Mouse (Mus musculus): ENCODE results near the gene Cenpv. TPM values are rescaled to one million over a fixed set of nuclear protein-coding genes. Genes with fewer than 3 reads are reported as not detected.

Cenpv gene
- polyA plus RNA-seq, 1 experiment from 2014 or later: 18.9 TPM

DNA sequence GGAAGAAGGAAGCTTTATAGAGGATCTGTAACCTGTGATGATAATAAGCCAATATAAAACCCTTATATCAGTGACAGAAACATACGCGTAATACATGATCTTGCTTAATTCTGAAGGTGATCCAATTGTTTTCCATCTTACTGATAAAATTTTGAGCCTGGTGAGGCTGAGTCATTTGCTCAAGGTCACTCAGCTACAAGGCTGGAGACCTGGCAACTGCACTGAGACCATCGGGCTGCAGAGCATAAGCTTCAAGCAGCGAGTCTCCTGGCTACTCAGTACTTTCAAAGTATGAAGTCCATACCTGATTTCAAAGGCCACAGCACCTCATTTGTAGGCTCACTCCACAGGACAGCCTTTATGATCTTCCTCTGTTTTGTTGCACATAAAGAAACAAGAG lies 62.9 kb downstream of the Cenpv start:
- Histone ChIP-seq H3K9me3 (ENCODE audit: low read depth, low read length) (no peaks in the 10 kb centered on the region), H3K4me1 (ENCODE audit: insufficient read depth) (no peaks in the 10 kb centered on the region), H3K4me2 (no peak overlapping the region), H3K4me3 (ENCODE audit: low read depth, low read length) (no peak overlapping the region), H3K27ac (ENCODE audit: low read depth) (no peak overlapping the region), H3K9ac (no peak overlapping the region), H3K36me3 (ENCODE audit: insufficient read depth) (no peaks in the 10 kb centered on the region), H3K27me3 (ENCODE audit: insufficient read depth, low read length) (no peaks in the 10 kb centered on the region)
- ATAC-seq (ENCODE audit: insufficient read depth) (no peak), DNase-seq (no peak)
- no peak for TF ChIP-seq CTCF (IDR thresholded peaks at IDR 0.05; ENCODE audit: low read depth)
- WGBS: 86% methylated on average over 4 of the region's 4 CpGs

Other genes starting within 250 kb of the Cenpv start
- 9.6 and 11.5 TPM in 2 replicates for gene Pigl, start 80.8 kb downstream of the Cenpv start, polyA plus RNA-seq (2014; fragmentation: Nextera tagmentation; extraction: Ambion mirVana)
- 177 TPM in 2 replicates for gene Ncor1, start 80.7 kb downstream of the Cenpv start, polyA plus RNA-seq (2014; fragmentation: Nextera tagmentation; extraction: Ambion mirVana)
- 2,928 and 2,952 TPM in 2 replicates for gene Ubb, start 11.9 kb upstream of the Cenpv start, polyA plus RNA-seq (2014; fragmentation: Nextera tagmentation; extraction: Ambion mirVana)
- 3.9 and 4.2 TPM in 2 replicates for gene Trpv2, start 35.2 kb upstream of the Cenpv start, polyA plus RNA-seq (2014; fragmentation: Nextera tagmentation; extraction: Ambion mirVana)
- gene Lrrc75a, start 109.3 kb upstream of the Cenpv start, polyA plus RNA-seq (2014; fragmentation: Nextera tagmentation; extraction: Ambion mirVana): 14.1 and 16.4 TPM in 2 replicates
- gene Mmgt2, start 109.4 kb upstream of the Cenpv start, polyA plus RNA-seq (2014; fragmentation: Nextera tagmentation; extraction: Ambion mirVana): 42.7 and 42.8 TPM in 2 replicates
- 7.9 and 9.0 TPM in 2 replicates for gene Zfp287, start 192.6 kb upstream of the Cenpv start, polyA plus RNA-seq (2014; fragmentation: Nextera tagmentation; extraction: Ambion mirVana)
- gene Gm10428, start 213.8 kb upstream of the Cenpv start, polyA plus RNA-seq (2014; fragmentation: Nextera tagmentation; extraction: Ambion mirVana): not detected in 2 replicates

Data from lung, embryonic 14.5 days (tissue).